Mouse (Mus musculus) testis, adult 2 months (tissue): Measurements from ENCODE around the gene Pnliprp2.

Experiments used
- CTCF ChIP-seq: fragments of 200-500 bp; IDR thresholded peaks from 2 replicates; pipeline ENCODE4 v1.5.1; 2012; ENCODE audit warnings: low read depth, mild to moderate bottlenecking, inconsistent platforms, low read length, moderate library complexity; ENCODE audit not compliant: control insufficient read depth, insufficient read depth, insufficient replicate concordance
- POLR2A ChIP-seq: fragments of 200-500 bp; IDR thresholded peaks from 2 replicates; pipeline ENCODE4 v1.6.1; 2012; ENCODE audit warnings: low read depth, mild to moderate bottlenecking, inconsistent platforms, low read length, moderate library complexity; ENCODE audit not compliant: control insufficient read depth

DNA sequence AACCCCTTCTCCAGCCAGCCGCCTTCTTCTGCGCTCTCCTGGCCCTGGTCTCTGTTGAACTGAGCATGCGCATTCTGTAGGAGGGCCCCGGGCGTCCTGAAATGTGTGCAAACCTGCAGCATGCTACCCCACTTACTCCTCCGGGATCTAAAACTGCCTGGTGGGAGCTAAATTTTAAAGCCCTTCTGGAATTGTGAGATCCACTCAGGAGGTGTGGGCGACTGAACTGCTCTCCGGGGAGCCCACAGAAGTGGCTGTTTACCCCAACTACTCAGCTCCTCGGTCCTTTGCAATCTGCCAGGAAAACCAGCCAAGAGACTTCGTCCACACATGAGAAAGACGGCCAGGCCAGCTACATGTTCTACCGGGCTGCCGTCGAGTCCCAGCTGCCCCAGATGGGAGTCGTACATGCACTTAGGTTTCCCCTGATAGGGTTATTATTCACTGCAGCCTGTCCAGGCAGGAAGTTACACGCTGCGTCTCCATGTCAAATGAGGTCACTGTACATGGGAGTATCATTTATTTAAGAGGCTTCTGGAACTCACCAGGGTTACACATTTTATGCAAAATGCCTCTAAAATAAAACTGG is 57.0 kb downstream of the Pnliprp2 start:
- no peak for TF ChIP-seq CTCF
- TF ChIP-seq POLR2A: no peak
